Mouse (Mus musculus): ENCODE data around the gene Tead1. TPM values are rescaled to one million over a fixed set of nuclear protein-coding genes. Genes with fewer than 3 reads are reported as not detected.

Gene Tead1
- polyA plus RNA-seq, 1 experiment, result 2.1 TPM

DNA sequence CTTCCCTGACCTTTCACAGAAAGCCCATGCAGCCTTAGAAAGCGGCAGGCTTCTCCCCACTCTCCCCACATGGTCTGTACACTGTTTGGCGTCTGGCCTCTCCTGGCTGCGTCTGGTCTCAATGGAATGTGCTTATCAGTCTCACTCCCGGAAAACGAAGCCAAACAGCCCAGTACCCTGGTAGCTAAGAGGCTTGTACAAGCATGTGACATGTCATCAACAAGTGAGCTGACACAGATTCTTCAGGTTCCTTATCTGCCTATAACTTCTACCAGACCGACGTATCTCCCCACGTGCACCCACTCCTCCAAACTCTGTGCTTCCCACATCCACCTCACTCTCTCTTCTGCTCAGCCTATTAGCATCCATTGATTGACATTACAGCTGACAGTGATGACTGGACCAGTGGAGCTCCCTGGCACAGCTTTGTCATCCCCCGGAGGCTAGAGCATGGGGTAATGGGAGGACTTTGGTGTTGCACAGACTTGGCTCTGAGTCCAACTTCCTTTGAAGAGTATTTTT lies 22.9 kb upstream of the Tead1 start:
- Histone ChIP-seq H3K4me3 (ENCODE audit: control insufficient read depth, low read depth, low read length) (no peak overlapping the region), H3K4me1 (ENCODE audit: control insufficient read depth, insufficient read depth, low read length) (no peaks in the 10 kb centered on the region; the same call in 1 of the 2 replicates), H3K36me3 (ENCODE audit: control insufficient read depth, insufficient read depth, low read length) (no peaks in the 10 kb centered on the region), H3K27ac (ENCODE audit: control insufficient read depth, insufficient read depth, low read depth, low read length) (no peak overlapping the region), H3K27me3 (ENCODE audit: control insufficient read depth, insufficient read depth, low read length) (no peaks in the 10 kb centered on the region)
- TF ChIP-seq CTCF (IDR thresholded peaks at IDR 0.05; ENCODE audit: control insufficient read depth, insufficient read depth, insufficient replicate concordance, low read depth, low read length) (no peak), POLR2A (IDR thresholded peaks at IDR 0.05; ENCODE audit: control insufficient read depth, low read depth, low read length) (no peak)

DNA sequence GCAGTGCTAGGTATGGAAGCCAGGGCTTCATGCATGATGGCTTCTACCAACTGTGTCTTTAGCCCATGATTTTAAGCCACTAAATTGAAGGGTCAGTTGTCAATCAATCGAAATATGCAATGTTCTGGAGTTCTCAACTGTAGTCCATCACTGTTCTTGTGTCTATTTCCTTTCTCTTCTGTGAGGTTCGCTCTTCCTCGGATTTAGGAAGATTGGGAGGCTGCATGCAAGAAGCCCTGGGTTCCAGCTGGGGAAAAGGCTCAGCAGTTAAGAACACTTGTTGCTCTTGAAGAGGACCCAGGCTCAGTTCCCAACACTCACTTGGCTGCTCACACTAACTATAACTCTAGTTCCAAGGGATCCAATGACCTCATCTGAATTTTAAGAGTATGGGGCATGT lies 20.2 kb upstream of the Tead1 start:
- no peak overlapping the region for H3K27ac ChIP-seq (ENCODE audit: control insufficient read depth, insufficient read depth, low read depth, low read length)
- TF ChIP-seq CTCF (IDR thresholded peaks at IDR 0.05; ENCODE audit: control insufficient read depth, insufficient read depth, insufficient replicate concordance, low read depth, low read length) (no peak), POLR2A (IDR thresholded peaks at IDR 0.05; ENCODE audit: control insufficient read depth, low read depth, low read length) (no peak)
- no peaks in the 10 kb centered on the region for H3K36me3 ChIP-seq (ENCODE audit: control insufficient read depth, insufficient read depth, low read length)
- H3K27me3 ChIP-seq (ENCODE audit: control insufficient read depth, insufficient read depth, low read length), result no peaks in the 10 kb centered on the region
- H3K4me1 ChIP-seq (ENCODE audit: control insufficient read depth, insufficient read depth, low read length), result no peaks in the 10 kb centered on the region
- H3K4me3 ChIP-seq (ENCODE audit: control insufficient read depth, low read depth, low read length), result no peak overlapping the region

DNA sequence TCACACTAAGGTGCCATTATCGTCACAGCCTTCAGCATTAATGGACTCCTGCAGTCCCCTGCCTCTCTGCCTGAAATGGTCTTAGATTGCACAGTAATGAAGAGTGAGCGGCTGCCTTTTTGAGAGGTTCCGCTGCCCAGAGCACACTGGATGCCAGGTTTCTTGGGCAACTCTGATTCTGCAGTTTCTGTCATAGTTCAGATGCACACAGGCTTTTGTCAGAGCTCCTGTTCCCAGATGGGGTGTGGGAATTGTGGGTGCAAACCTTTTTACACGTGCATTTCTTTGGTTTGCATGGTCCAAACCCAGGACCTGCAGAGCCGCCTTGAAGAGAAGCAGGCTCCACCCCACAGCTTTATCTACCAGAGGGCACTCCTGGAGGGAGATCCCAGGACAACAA lies 19.3 kb upstream of the Tead1 start:
- H3K4me3 ChIP-seq (ENCODE audit: control insufficient read depth, low read depth, low read length), result no peak overlapping the region
- H3K36me3 ChIP-seq (ENCODE audit: control insufficient read depth, insufficient read depth, low read length), result no peaks in the 10 kb centered on the region
- H3K27ac ChIP-seq (ENCODE audit: control insufficient read depth, insufficient read depth, low read depth, low read length), result no peak overlapping the region
- H3K27me3 ChIP-seq (ENCODE audit: control insufficient read depth, insufficient read depth, low read length), result no peaks in the 10 kb centered on the region
- no peaks in the 10 kb centered on the region for H3K4me1 ChIP-seq (ENCODE audit: control insufficient read depth, insufficient read depth, low read length)
- no peak for TF ChIP-seq POLR2A (IDR thresholded peaks at IDR 0.05; ENCODE audit: control insufficient read depth, low read depth, low read length)
- no peak for TF ChIP-seq CTCF (IDR thresholded peaks at IDR 0.05; ENCODE audit: control insufficient read depth, insufficient read depth, insufficient replicate concordance, low read depth, low read length)

DNA sequence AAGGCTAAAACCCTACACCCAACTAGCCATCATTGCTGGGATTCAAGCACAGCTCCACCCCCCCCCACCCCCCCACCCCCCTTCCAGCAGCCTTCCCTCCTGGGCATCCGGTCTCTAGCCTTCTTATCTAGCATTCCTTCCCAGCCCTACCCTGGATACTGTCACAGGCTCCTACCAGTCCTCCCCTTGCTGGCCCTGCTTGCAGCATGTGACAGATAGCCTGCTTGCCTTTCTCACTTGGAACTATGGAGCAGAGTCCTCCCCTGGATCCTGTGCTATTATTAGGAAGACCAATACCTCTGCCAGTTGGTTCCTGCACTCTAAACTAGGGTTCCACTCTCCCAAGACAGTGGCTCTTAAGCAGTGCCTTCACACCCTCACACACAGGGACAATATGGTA lies 18.8 kb upstream of the Tead1 start:
- no peaks in the 10 kb centered on the region for H3K4me1 ChIP-seq (ENCODE audit: control insufficient read depth, insufficient read depth, low read length)
- no peak overlapping the region for H3K27ac ChIP-seq (ENCODE audit: control insufficient read depth, insufficient read depth, low read depth, low read length)
- no peak for TF ChIP-seq CTCF (IDR thresholded peaks at IDR 0.05; ENCODE audit: control insufficient read depth, insufficient read depth, insufficient replicate concordance, low read depth, low read length)
- TF ChIP-seq POLR2A (IDR thresholded peaks at IDR 0.05; ENCODE audit: control insufficient read depth, low read depth, low read length), result no peak
- H3K36me3 ChIP-seq (ENCODE audit: control insufficient read depth, insufficient read depth, low read length), result no peaks in the 10 kb centered on the region
- no peaks in the 10 kb centered on the region for H3K27me3 ChIP-seq (ENCODE audit: control insufficient read depth, insufficient read depth, low read length)
- H3K4me3 ChIP-seq (ENCODE audit: control insufficient read depth, low read depth, low read length), result no peak overlapping the region

DNA sequence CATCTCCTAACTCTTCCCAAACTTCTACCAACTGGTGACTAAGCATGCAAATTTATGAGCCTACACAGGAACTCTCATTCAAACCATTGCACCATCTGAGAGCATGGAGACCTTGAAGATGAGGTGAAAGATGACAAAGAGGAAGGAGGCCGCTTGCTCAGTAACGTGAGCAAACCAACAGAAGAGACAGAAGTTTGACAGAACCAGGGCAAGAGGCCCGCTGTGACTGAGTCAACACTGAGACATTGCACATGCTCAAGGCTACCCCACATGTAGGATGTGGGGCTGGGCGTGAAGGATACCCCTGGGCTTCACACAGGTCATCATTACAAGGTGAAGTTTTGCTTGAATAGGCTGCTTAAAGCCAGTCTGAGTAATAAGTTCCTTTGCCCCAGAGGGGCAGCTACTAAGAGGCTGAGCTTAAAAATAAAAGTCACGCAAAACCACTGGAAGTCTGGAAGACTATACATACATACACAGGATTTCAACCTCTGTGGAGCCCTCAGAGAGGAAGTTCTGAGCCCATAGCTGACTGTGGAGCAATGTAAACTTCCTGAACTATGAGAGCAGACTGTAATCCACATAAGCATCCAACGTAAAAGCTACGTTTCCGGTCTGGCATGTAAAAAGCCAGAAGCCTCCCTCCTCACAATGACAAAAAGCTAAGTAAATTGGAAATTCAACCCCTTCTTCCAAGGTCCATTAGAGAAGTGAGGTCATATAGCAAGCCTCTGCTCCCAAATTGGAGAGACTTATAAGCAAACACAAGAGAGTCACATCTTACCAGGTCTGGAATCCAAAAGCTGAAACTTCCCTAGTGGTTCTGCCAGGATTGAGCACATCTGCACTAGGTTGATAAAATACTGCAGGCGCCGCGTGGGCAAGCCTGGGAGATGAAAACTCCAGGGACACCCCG lies 16.5 kb upstream of the Tead1 start:
- no peaks in the 10 kb centered on the region for H3K4me1 ChIP-seq (ENCODE audit: control insufficient read depth, insufficient read depth, low read length)
- TF ChIP-seq POLR2A (IDR thresholded peaks at IDR 0.05; ENCODE audit: control insufficient read depth, low read depth, low read length) (no peak), CTCF (IDR thresholded peaks at IDR 0.05; ENCODE audit: control insufficient read depth, insufficient read depth, insufficient replicate concordance, low read depth, low read length) (no peak)
- no peaks in the 10 kb centered on the region for H3K36me3 ChIP-seq (ENCODE audit: control insufficient read depth, insufficient read depth, low read length)
- H3K27ac ChIP-seq (ENCODE audit: control insufficient read depth, insufficient read depth, low read depth, low read length), result no peak overlapping the region
- no peak overlapping the region for H3K4me3 ChIP-seq (ENCODE audit: control insufficient read depth, low read depth, low read length)
- H3K27me3 ChIP-seq (ENCODE audit: control insufficient read depth, insufficient read depth, low read length), result no peaks in the 10 kb centered on the region

DNA sequence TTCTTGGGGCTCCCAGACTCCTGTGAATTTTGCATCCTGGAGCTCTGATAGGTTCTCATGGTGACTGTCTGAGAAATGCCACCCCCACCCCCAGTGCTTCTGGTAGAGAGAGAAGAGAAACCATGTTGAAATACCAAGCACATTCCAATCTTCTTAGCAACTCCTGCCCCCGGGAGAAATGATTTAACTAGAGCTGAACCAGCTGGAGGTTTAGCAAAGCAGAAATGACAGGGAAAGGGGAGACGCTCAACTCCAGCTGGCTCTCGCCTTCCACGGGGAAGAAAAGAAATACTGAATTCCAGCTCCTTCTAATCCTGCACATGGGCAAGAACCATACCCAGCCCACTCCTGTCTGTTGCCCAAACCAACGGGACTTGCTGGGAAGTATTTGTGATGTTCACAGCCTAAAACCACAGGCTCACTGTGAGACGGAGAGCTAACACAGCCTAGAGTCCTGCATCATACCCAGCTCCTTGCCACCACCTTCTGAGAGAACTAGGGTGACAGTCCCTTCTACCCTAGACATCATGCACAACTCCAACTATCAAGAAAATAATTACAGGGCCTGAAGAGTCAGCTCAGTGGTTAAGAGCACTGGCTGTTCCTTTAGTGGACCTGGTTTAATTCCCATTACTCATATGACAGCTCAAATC lies 15.7 kb upstream of the Tead1 start:
- Histone ChIP-seq H3K27ac (ENCODE audit: control insufficient read depth, insufficient read depth, low read depth, low read length) (peak overlapping the region; percentile 22; the same call in 1 of the 2 replicates), H3K27me3 (ENCODE audit: control insufficient read depth, insufficient read depth, low read length) (no peaks in the 10 kb centered on the region), H3K4me1 (ENCODE audit: control insufficient read depth, insufficient read depth, low read length) (no peaks in the 10 kb centered on the region), H3K36me3 (ENCODE audit: control insufficient read depth, insufficient read depth, low read length) (no peaks in the 10 kb centered on the region), H3K4me3 (ENCODE audit: control insufficient read depth, low read depth, low read length) (no peak overlapping the region)
- TF ChIP-seq CTCF (IDR thresholded peaks at IDR 0.05; ENCODE audit: control insufficient read depth, insufficient read depth, insufficient replicate concordance, low read depth, low read length) (no peak), POLR2A (IDR thresholded peaks at IDR 0.05; ENCODE audit: control insufficient read depth, low read depth, low read length) (no peak)

DNA sequence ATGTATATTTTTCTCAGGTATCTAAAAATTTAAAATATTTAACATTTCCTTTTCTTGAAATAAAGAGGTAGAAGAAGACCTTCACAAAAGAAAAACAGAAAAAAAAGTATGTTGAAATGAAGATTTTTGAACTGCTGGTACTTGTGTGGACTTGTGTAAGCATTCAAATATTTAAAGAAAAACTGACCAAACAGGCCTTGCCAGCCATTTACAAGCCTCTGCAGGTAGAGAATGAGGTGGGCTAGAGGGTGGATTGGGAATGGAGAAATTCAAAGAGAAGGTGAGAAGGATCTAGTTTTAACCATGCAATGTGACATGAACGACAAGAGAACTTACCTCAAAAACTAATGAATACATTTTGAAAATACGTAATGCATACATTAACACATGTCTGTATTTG lies 9.1 kb upstream of the Tead1 start:
- H3K27me3 ChIP-seq (ENCODE audit: control insufficient read depth, insufficient read depth, low read length), result no peaks in the 10 kb centered on the region
- H3K4me1 ChIP-seq (ENCODE audit: control insufficient read depth, insufficient read depth, low read length), result no peaks in the 10 kb centered on the region
- H3K4me3 ChIP-seq (ENCODE audit: control insufficient read depth, low read depth, low read length), result no peak overlapping the region
- no peak for TF ChIP-seq CTCF (IDR thresholded peaks at IDR 0.05; ENCODE audit: control insufficient read depth, insufficient read depth, insufficient replicate concordance, low read depth, low read length)
- TF ChIP-seq POLR2A (IDR thresholded peaks at IDR 0.05; ENCODE audit: control insufficient read depth, low read depth, low read length), result no peak
- H3K27ac ChIP-seq (ENCODE audit: control insufficient read depth, insufficient read depth, low read depth, low read length), result no peak overlapping the region
- no peaks in the 10 kb centered on the region for H3K36me3 ChIP-seq (ENCODE audit: control insufficient read depth, insufficient read depth, low read length)

Measured in testis, adult 2 months (tissue).